Mouse (Mus musculus) A20 (cell line): ENCODE results near the gene Psg16.
A peak's percentile ranks its signal among the peaks of the same experiment; 100 is the strongest.

Experiments
- DNase-seq: peaks from one replicate; pipeline ENCODE4 v3.0.0-alpha.2; 2011; ENCODE audit warnings: low read depth, low spot score

Psg16 gene

GRCm38 (mm10) chr7:17073904-17074615, at the start of gene Psg16:
Gene Psg16 (plus strand): TSS chr7:17074040.
- peak; percentile 68 for DNase-seq

GRCm38 (mm10) chr7:17024141-17024540, 49.7 kb upstream of the Psg16 start:
- peak; percentile 26 for DNase-seq

GRCm38 (mm10) chr7:17024814-17025504, 48.9 kb upstream of the Psg16 start:
- DNase-seq = peak; percentile 87

- DNase-seq = peak; percentile 66
These were observed 48.3 kb upstream of the Psg16 start for GRCm38 (mm10) chr7:17025505-17025894.

- peak; percentile 32 for DNase-seq
These were observed 47.8 kb upstream of the Psg16 start for GRCm38 (mm10) chr7:17025896-17026622.

GRCm38 (mm10) chr7:17026710-17027587, 46.9 kb upstream of the Psg16 start:
- peak; percentile 94 for DNase-seq

GRCm38 (mm10) chr7:17027588-17028343, 46.1 kb upstream of the Psg16 start, which contains the start of gene Ppp5c:
Gene Ppp5c (minus strand): TSS chr7:17027924.
- peak; percentile 95 for DNase-seq

GRCm38 (mm10) chr7:17028923-17029322, 44.9 kb upstream of the Psg16 start:
- no peak for DNase-seq

- no peak for DNase-seq
These were observed 43.6 kb upstream of the Psg16 start for GRCm38 (mm10) chr7:17030239-17030638.

- no peak for DNase-seq
These were observed 35.7 kb upstream of the Psg16 start for GRCm38 (mm10) chr7:17038018-17038695.

- DNase-seq = no peak
These were observed 34.5 kb upstream of the Psg16 start for GRCm38 (mm10) chr7:17039373-17039772.

GRCm38 (mm10) chr7:17045743-17046142, 28.1 kb upstream of the Psg16 start:
- DNase-seq = no peak

- DNase-seq = no peak
These were observed 26.7 kb upstream of the Psg16 start for GRCm38 (mm10) chr7:17047041-17047682.

- DNase-seq = no peak
These were observed 25.2 kb upstream of the Psg16 start for GRCm38 (mm10) chr7:17048431-17049190.

GRCm38 (mm10) chr7:17050491-17050890, 23.3 kb upstream of the Psg16 start:
- no peak for DNase-seq

GRCm38 (mm10) chr7:17050933-17051594, 22.8 kb upstream of the Psg16 start:
- DNase-seq = peak; percentile 71

GRCm38 (mm10) chr7:17054325-17054989, 19.4 kb upstream of the Psg16 start:
- no peak for DNase-seq
